Mouse (Mus musculus) liver, adult 2 months (tissue): ENCODE data around the gene Itgb5.

ENCODE experiments used
- CTCF ChIP-seq: fragments of 200-500 bp; IDR thresholded peaks from 2 replicates; pipeline ENCODE4 v1.5.1; 2011; ENCODE audit warnings: low read depth, low read length, control low read depth
- POLR2A ChIP-seq: fragments of 200-500 bp; IDR thresholded peaks from 2 replicates; pipeline ENCODE4 v1.6.1; 2011; ENCODE audit warnings: low read length, control low read depth; ENCODE audit not compliant: insufficient read depth; ENCODE audit errors: extremely low read depth

GRCm38 (mm10) chr16:33863208-33863751 is 33.8 kb downstream of the Itgb5 start:
- no peak for TF ChIP-seq POLR2A
- no peak for TF ChIP-seq CTCF
